Mouse (Mus musculus): ENCODE results near the gene Rhbdf1.

- TF ChIP-seq CTCF (IDR thresholded peaks at IDR 0.05; ENCODE audit: extremely low read depth, insufficient read length, insufficient replicate concordance, low read depth, low read length), result no peak
- no peak for TF ChIP-seq POLR2A (IDR thresholded peaks at IDR 0.05; ENCODE audit: low read depth, low read length)
These were observed 46.9 kb upstream of the Rhbdf1 start for GRCm38 (mm10) chr11:32268952-32269351.
